Mouse (Mus musculus) midbrain, embryonic 15.5 days (tissue): Measurements from ENCODE around the gene Hmgb1. TPM values are rescaled to one million over a fixed set of nuclear protein-coding genes. Genes with fewer than 3 reads are reported as not detected.

ENCODE experiments used
- ATAC-seq: fragments of 200-750 bp; cut with Nextera tagmentation; replicated peaks from 2 replicates; pipeline ENCODE4 v1.8.0; 2017; ENCODE audit warnings: moderate TSS enrichment
- H3K27ac ChIP-seq: fragments of 300-500 bp; sonication (generic); 2 replicates; pipeline ENCODE4 v1.5.1; 2015; ENCODE audit warnings: mild to moderate bottlenecking, inconsistent platforms
- H3K27me3 ChIP-seq: fragments of 300-500 bp; sonication (generic); replicated peaks from 2 replicates; pipeline ENCODE4 v1.6.1; 2015; ENCODE audit warnings: inconsistent platforms
- H3K36me3 ChIP-seq: fragments of 300-500 bp; sonication (generic); replicated peaks from 2 replicates; pipeline ENCODE4 v1.6.1; 2015; ENCODE audit warnings: inconsistent platforms
- H3K4me1 ChIP-seq: fragments of 300-500 bp; sonication (generic); 2 replicates; pipeline ENCODE4 v1.6.1; 2015; ENCODE audit warnings: inconsistent platforms
- H3K4me2 ChIP-seq: fragments of 300-500 bp; sonication (generic); 2 replicates; pipeline ENCODE4 v1.6.1; 2015; ENCODE audit warnings: inconsistent platforms, mild to moderate bottlenecking, moderate library complexity
- H3K4me3 ChIP-seq: fragments of 300-500 bp; sonication (generic); 2 replicates; pipeline ENCODE4 v1.5.1; 2015; ENCODE audit warnings: mild to moderate bottlenecking, inconsistent platforms
- H3K9ac ChIP-seq: fragments of 300-500 bp; sonication (generic); 2 replicates; pipeline ENCODE4 v1.6.1; 2015; ENCODE audit warnings: mild to moderate bottlenecking, inconsistent platforms
- H3K9me3 ChIP-seq: fragments of 300-500 bp; sonication (generic); 2 replicates; pipeline ENCODE4 v1.6.1; 2016; ENCODE audit warnings: inconsistent platforms
- WGBS: fragments of 180-500 bp; shearing (Covaris S2); methylation state at CpG from one replicate; pipeline ENCODE4 v1.1.7; 2015; ENCODE audit warnings: mixed read lengths; 5-methylcytosine and 5-hydroxymethylcytosine counted together
- polyA plus RNA-seq: library from polyadenylated mRNA; unstranded; fragments of >200 nt; fragmentation: Nextera tagmentation; extraction: Ambion mirVana; gene quantifications from 2 replicates; pipeline ENCODE4 v1.2.1, GENCODE M21; 2015

Gene Hmgb1
- polyA plus RNA-seq, 1 experiment from 2014 or later = 713 TPM

DNA sequence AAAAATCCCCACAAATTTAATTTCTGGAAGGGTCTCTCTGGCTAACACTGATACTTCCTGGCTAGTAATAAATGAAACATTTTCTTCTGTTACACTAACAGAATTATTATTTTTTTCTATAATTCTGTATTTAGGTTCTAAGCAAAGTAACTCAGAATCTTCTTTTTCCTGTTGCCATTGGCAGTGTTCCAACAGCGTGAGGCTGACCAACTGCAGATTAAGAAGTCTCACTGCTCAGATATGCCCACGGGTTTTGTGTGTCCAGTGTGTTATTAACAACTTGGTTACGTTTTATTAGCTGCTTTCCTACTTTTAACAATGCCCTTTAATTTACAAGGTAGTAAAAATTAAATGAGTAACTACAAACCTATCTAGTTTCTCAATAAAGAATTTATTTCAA is 46.8 kb downstream of the Hmgb1 start:
- Histone ChIP-seq H3K9me3 (no peaks in the 10 kb centered on the region), H3K27me3 (no peaks in the 10 kb centered on the region), H3K4me3 (no peak overlapping the region), H3K27ac (no peak overlapping the region), H3K36me3 (no peaks in the 10 kb centered on the region), H3K4me2 (no peak overlapping the region), H3K4me1 (no peaks in the 10 kb centered on the region), H3K9ac (no peak overlapping the region)
- WGBS = 75% methylated on average over 3 of the region's 3 CpGs
- no peak for ATAC-seq

DNA sequence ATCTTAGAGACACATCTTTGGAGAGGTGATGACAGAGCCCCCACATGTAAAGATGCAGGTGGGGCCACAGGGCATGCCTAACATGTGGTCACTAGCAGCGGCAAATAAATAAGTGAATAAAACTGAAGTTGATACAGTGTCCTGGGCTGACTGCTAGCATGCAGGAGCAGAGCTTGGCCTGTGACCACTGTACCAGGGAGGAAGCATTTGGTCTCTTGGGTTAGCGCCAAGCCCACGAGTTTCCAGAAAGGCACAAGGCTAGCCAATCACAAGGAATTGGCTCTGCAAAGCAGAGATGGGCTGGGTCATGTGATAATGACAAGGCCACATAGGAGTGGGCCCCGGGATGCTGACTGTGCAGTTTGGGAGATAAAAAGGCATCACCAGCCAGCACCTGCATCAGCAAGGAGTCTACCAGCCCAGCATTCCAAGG is 47.3 kb downstream of the Hmgb1 start:
- ATAC-seq = no peak
- H3K27ac ChIP-seq = no peak overlapping the region
- no peak overlapping the region for H3K4me3 ChIP-seq
- H3K4me2 ChIP-seq = no peak overlapping the region
- H3K9me3 ChIP-seq = no peaks in the 10 kb centered on the region
- no peaks in the 10 kb centered on the region for H3K27me3 ChIP-seq
- H3K9ac ChIP-seq = no peak overlapping the region
- no peaks in the 10 kb centered on the region for H3K36me3 ChIP-seq
- H3K4me1 ChIP-seq = no peaks in the 10 kb centered on the region
- 77% methylated on average over 4 of the region's 4 CpGs for WGBS

DNA sequence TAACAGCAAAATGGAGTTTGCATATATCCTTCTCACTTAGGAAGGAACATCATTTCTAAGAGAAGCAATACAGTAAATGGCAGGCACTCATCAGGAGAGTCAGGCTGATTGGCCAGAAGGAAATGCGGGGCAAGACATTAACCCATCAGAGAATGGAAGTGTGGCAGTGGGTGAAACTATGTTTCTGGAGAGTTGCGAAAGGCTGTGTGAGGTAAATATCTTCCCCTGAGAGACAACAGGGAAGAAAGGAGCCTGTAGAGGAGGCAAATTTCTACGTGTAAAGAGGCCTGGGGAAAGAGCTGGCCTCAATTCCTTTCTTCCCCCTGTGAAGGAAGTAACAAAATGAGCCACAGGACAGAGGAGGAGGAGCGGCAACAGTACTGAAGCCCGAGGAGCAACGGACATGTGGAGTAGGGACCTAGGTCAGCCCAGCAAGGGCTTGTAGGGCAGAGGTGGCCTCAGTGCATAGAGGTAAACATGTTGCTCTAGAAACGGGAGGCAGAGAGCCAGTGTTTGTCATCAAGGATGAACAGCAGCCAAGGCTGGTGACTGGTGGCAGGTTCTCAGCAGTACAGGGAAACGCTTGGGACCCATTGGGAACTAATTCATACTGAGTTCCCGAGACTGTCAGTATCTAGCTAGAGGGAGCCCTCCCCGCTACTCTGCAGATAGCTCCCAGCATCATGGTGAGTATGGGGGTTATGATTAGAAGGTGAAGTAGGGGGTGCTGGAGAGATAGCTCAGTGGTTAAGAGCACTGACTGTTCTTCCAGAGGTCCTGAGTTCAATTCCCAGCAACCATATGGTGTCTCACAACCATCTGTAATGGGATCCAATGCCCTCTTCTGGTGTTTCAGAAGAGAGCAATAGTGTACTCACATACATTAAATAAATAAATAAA is 48.6 kb downstream of the Hmgb1 start:
- Histone ChIP-seq H3K27me3 (no peaks in the 10 kb centered on the region), H3K4me1 (no peaks in the 10 kb centered on the region), H3K9me3 (no peaks in the 10 kb centered on the region), H3K36me3 (no peaks in the 10 kb centered on the region), H3K27ac (no peak overlapping the region), H3K9ac (no peak overlapping the region), H3K4me2 (no peak overlapping the region), H3K4me3 (no peak overlapping the region)
- WGBS = 85% methylated on average over 10 of the region's 10 CpGs
- ATAC-seq = no peak

DNA sequence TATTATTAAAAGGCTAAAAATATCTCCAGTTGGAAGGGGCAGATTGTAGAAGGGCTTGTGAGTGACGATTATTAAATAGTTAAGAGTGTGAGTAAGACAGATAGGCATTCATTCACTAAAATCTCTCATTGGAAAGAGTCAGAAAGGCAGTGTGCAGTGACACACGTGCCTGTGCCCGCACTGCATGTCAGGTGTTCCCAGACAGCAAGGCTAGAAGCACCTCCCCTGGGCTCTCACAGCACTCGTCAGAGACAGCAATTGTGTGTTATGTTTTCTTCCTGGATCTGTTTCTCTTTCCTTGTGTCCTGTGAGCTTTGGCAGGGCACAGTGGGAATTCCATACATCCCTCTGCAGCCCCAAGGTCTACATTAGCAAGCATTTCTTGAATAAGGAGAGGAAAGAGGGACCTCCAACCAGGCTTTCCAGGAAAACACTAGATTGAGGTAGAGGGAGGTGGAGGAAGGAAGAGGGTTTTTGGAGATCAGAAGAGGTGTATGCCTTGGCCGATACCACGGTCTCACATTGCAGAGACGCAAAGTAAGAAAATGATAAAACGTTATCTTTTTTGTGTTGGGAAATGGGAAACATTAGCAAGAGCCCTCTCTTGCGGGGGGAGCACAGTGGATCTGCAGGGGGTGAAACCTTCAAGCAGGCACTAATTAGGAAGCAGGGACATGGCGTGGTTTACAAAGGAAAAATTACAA is 49.4 kb downstream of the Hmgb1 start:
- no peaks in the 10 kb centered on the region for H3K9me3 ChIP-seq
- 77% methylated on average over 10 of the region's 10 CpGs for WGBS
- H3K36me3 ChIP-seq = no peaks in the 10 kb centered on the region
- no peaks in the 10 kb centered on the region for H3K4me1 ChIP-seq
- no peak overlapping the region for H3K4me2 ChIP-seq
- H3K27me3 ChIP-seq = no peaks in the 10 kb centered on the region
- ATAC-seq = no peak
- no peak overlapping the region for H3K9ac ChIP-seq
- no peak overlapping the region for H3K27ac ChIP-seq
- no peak overlapping the region for H3K4me3 ChIP-seq

DNA sequence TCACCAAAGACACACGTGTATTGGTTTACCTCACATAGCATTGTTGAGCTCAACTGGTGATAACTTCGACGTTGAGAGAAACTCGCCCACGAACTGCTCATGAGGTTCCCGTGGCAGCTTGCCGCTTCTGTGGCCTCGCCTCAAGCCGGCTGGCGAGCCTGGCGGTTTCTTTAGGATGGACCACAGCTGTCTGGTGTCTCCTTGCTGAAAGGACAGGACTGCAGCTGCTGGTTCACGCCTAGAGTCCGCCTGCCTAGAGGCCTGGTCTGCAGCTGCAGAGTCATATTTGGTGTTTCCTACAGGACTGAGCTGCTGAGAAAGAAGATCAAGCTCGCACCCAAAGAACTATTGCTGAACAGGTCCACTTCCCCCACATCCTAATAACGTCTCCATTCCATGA is 55.8 kb downstream of the Hmgb1 start:
- no peak for ATAC-seq
- Histone ChIP-seq H3K36me3 (no peaks in the 10 kb centered on the region), H3K4me1 (no peaks in the 10 kb centered on the region), H3K9me3 (no peaks in the 10 kb centered on the region), H3K9ac (no peak overlapping the region), H3K27ac (no peak overlapping the region), H3K4me2 (no peak overlapping the region), H3K4me3 (no peak overlapping the region), H3K27me3 (no peaks in the 10 kb centered on the region)
- 92% methylated on average over 15 of the region's 15 CpGs for WGBS

DNA sequence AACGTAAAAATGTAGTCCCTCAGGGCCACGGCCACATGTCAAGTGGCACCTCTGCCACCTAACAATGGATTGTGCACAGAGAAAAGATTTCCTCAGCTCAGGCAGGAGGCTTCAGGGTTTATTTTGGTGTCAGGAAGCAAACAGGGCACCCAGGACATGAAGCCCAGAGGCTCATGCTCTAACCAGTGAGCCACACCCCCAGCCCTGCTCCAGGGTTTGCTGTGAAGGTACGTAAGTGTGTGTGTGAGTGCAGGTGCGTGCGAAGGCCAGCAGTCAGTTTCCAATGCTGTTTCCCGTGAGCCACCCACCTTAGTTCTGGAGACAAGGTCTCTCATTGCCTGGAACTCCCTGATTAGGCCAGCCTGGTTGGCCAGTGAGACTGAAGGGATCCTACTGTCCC is 60.5 kb downstream of the Hmgb1 start:
- H3K9me3 ChIP-seq = no peaks in the 10 kb centered on the region
- no peak overlapping the region for H3K27ac ChIP-seq
- H3K4me3 ChIP-seq = no peak overlapping the region
- no peak overlapping the region for H3K4me2 ChIP-seq
- H3K27me3 ChIP-seq = no peaks in the 10 kb centered on the region
- H3K4me1 ChIP-seq = no peaks in the 10 kb centered on the region
- no peak for ATAC-seq
- 93% methylated on average over 6 of the region's 6 CpGs for WGBS
- H3K9ac ChIP-seq = no peak overlapping the region
- no peaks in the 10 kb centered on the region for H3K36me3 ChIP-seq

DNA sequence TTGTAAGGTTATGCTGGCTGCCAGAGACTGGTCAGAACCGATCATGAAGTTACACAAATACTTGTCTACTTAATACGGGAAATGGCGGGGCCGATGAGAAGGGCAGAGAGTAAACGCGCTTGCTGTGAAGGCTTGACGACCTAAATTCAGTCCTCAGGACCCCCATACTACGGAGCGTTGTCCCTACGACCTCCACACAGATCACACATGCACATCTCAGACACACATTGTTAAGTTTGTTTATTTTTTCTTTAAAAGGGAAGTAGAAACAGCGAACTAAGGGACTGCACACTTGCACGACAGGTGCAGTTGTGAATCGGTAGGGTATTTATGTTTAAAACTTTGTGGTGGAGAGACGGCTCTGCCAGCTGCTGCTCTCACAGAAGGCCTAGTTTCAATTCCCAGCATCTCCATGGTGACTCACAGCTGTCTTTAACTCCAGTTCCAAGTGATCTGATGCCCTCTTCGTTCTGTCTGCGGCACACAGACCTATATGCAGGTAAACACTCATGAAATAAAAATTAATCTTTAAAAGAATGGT is 64.9 kb downstream of the Hmgb1 start:
- WGBS = 90% methylated on average over 16 of the region's 16 CpGs
- no peak overlapping the region for H3K27ac ChIP-seq
- no peak overlapping the region for H3K4me3 ChIP-seq
- no peak for ATAC-seq
- no peaks in the 10 kb centered on the region for H3K27me3 ChIP-seq
- no peak overlapping the region for H3K9ac ChIP-seq
- H3K4me2 ChIP-seq = no peak overlapping the region
- H3K36me3 ChIP-seq = no peaks in the 10 kb centered on the region
- 0 out of 2 replicates have a peak, but pooled peaks cover 5% of the 10 kb centered on the region for H3K4me1 ChIP-seq
- H3K9me3 ChIP-seq = no peaks in the 10 kb centered on the region

DNA sequence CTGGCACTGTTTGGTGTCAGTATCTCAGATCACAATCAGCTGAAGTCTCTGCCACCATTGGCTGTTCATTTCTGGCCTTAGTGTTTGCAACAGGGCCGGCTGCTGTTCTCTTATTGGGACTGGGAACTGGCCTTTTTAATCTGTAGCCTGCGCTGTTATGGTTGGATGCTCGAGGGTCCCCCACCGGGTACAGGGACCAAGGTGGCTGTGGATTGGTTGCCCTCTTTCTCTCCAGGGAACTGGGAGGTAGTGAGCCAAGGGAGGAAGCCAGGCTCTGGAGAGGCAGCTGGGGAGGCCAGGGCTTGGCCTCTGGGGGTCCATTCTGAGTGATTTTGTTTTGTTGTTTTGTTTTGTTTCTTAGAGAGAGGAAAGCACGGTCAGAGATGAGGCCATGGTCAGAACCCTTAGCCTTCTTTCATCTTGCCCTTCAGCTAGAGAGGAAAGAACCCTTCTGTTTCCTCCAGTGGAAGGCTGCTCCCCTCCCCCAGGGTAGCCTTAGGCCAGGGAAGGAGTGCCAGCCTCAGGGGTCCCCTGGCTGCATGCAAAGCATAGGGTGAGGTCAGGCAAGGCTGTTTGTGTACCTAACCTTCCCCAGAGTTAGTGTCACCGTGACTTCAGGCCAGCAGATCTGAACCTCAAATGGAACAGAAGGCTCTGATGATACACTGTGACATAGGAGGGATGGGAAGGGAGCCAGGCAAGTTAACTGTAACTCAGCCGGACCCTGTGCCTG is 66.3 kb downstream of the Hmgb1 start:
- Histone ChIP-seq H3K9ac (no peak overlapping the region), H3K27ac (no peak overlapping the region), H3K4me1 (0 out of 2 replicates have a peak, but pooled peaks cover 12% of the 10 kb centered on the region), H3K9me3 (no peaks in the 10 kb centered on the region), H3K27me3 (no peaks in the 10 kb centered on the region), H3K36me3 (no peaks in the 10 kb centered on the region), H3K4me2 (no peak overlapping the region), H3K4me3 (no peak overlapping the region)
- ATAC-seq = no peak
- WGBS = 26% methylated on average over 7 of the region's 7 CpGs

DNA sequence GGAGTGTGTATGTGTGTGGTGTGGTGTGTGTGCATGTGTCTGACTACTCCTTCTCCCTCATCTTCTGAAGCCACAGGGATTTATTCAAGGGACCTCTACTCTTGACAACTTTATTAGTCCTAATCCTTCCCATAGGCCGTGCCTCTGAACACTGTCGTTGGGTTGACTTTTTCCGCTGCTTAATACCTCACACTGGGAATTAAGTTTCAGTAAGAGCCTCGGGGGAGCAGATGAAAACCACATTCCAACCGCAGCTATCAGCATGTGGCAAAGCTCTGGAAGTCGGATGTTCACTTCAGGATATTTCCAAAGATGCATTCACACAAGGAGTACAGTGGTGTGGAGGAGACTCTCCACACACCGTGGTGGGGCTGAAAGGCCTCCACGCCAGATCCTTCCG is 69.7 kb downstream of the Hmgb1 start:
- Histone ChIP-seq H3K27me3 (no peaks in the 10 kb centered on the region), H3K4me1 (0 out of 2 replicates have a peak, but pooled peaks cover 12% of the 10 kb centered on the region), H3K9ac (no peak overlapping the region), H3K9me3 (no peaks in the 10 kb centered on the region), H3K27ac (no peak overlapping the region), H3K36me3 (no peaks in the 10 kb centered on the region), H3K4me2 (no peak overlapping the region), H3K4me3 (no peak overlapping the region)
- ATAC-seq = no peak
- 46% methylated on average over 9 of the region's 9 CpGs for WGBS

DNA sequence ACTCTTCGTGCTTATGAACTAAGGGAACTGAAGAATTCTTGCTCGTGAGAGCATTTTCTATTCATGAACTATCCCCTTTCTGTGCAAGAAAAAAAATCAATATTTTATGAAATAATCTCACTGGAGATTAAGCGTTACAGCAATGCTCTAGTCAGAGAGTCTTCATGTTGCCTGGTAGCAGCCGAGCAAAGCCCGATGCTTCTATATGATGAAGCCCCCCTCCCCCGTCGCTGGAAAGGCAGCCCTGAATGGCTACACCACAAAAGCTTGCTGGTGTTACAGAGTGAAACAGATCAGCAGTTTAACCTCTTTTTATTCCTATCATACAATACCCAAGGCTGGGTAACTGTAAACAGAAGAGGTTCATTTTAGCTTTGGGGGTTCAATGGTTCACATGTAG is 70.3 kb downstream of the Hmgb1 start:
- Histone ChIP-seq H3K4me2 (no peak overlapping the region), H3K9ac (no peak overlapping the region), H3K9me3 (no peaks in the 10 kb centered on the region), H3K27ac (no peak overlapping the region), H3K36me3 (no peaks in the 10 kb centered on the region), H3K27me3 (no peaks in the 10 kb centered on the region), H3K4me3 (no peak overlapping the region), H3K4me1 (0 out of 2 replicates have a peak, but pooled peaks cover 12% of the 10 kb centered on the region)
- WGBS = 39% methylated on average over 7 of the region's 7 CpGs
- ATAC-seq = 0 out of 2 replicates have a peak, but pooled peaks have one; percentile 50

DNA sequence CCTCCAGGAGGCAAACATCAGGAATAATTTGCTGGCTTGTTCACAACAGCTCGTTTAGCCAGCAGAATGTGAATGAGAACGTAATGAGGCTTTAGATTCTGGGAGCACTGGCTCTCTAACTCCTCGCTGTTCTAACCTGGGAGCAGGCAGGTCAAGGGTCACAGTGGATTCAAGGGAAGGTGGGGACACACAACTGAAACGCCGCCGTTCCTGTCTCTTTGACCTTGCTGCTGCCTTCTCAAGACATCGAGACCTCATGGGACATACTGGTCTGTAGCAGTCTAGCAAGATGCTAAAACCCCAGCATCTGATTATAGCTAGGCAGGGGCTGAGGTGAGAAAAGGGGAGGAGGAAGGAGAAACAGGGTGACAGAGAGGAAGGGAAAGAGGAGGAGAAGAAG is 70.8 kb downstream of the Hmgb1 start:
- no peak overlapping the region for H3K9ac ChIP-seq
- H3K36me3 ChIP-seq = no peaks in the 10 kb centered on the region
- H3K4me3 ChIP-seq = no peak overlapping the region
- no peak overlapping the region for H3K4me2 ChIP-seq
- no peak for ATAC-seq
- WGBS = 72% methylated on average over 7 of the region's 7 CpGs
- H3K9me3 ChIP-seq = no peaks in the 10 kb centered on the region
- 0 out of 2 replicates have a peak, but pooled peaks cover 12% of the 10 kb centered on the region for H3K4me1 ChIP-seq
- no peaks in the 10 kb centered on the region for H3K27me3 ChIP-seq
- no peak overlapping the region for H3K27ac ChIP-seq

DNA sequence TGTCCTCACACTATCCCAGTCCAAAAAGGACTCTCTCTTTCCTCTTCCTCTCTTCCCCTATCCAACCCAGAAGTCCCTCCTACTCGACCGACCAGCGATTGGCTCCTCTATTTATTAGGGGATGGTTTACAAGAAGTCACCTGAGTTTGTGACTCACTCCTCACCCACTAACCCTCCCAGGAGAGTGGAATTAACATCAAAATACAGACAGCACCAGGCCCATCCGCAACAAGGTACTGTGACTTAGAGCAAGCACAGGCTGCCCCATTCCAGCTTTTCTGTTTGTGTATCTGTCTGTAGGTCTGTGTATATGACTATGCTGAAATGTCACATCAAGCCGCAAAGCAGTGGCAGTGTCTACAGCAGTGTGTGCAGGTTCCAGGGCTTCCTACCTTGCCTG is 71.7 kb downstream of the Hmgb1 start:
- H3K9me3 ChIP-seq = no peaks in the 10 kb centered on the region
- H3K36me3 ChIP-seq = no peaks in the 10 kb centered on the region
- no peak for ATAC-seq
- 92% methylated on average over 5 of the region's 5 CpGs for WGBS
- no peaks in the 10 kb centered on the region for H3K27me3 ChIP-seq
- no peak overlapping the region for H3K4me2 ChIP-seq
- no peak overlapping the region for H3K27ac ChIP-seq
- H3K9ac ChIP-seq = no peak overlapping the region
- 0 out of 2 replicates have a peak, but pooled peaks cover 12% of the 10 kb centered on the region for H3K4me1 ChIP-seq
- H3K4me3 ChIP-seq = no peak overlapping the region
